Mouse (Mus musculus): ENCODE measurements around the gene Cxcl14.

Gene Cxcl14

GRCm38 (mm10) chr13:56252783-56253182 is 43.6 kb downstream of the Cxcl14 start:
- DNase-seq (ENCODE audit: inconsistent age in 2 of 2, low spot score in 1 of 2) = no peak

DNA sequence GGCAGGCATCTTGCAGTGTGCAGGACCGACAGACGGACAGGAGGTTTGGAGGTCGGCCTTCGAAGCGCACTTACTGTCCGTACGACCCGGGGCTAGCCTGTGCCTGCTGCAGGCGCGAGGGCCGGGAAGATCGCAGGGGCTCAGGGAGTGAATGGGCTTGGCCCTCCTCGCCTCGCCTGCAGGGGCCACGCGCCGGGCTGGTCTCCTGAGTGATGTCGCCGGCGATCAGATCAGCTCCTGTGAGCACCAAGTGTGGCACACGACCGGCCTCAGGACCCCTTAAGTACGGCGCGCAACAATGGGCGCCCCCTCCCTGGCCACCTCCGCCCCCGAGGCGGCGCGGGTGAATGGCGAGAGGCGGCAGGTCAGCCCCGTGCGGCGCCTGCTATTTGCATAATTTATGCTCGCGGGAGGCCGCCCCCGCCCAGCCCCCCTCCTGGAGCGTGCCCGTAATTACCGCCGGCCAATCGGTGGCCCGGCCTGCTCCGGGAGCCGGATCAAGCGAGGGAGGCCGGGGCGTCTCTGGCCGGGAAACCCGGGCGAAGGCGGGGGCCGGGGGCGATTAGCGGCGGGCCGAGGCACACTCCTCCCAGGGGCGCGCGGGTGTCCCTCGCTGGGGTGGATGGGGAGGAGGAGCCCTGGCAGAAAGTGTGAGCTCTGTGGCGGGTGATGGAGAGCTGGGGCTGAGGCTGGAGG is 44.3 kb downstream of the Cxcl14 start, which contains the start of gene Neurog1:
Gene Neurog1 (minus strand): TSS at position 240 of the 696 bp plus-strand sequence.
- no peak for DNase-seq (ENCODE audit: inconsistent age in 2 of 2, low spot score in 1 of 2)

DNA sequence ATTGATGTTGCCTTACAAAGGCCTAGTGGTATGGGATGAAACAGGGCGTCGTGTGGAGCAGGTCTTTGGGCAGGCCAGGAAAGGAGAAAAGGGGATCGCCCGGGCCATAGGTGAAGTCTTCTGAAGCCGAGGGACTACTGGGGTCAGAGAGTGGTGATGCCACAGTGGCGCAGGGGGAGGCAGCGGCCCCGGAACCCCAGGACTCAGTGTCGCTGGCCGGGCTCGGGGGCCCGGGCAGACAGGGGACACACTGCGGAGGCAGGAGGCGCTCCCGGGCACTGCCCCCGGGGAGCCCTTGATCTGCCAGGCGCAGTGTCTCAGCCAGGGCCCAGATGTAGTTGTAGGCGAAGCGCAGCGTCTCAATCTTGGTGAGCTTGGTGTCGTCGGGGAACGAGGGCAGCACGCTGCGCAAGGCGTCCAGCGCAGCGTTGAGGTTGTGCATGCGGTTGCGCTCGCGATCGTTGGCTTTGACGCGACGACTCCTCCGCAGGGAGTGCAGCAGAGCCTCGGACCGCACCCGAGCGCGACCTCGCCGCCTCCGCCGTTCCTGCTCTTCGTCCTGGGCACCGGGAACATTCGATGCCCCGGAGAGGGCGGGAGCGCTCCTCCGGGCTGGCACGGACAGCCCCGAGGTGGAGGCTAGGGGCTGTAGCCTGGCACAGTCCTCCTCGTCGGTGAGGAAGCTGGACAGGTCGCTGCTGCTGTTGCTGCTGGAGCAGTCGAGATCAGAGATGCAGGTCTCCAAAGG is 45.0 kb downstream of the Cxcl14 start:
- DNase-seq (ENCODE audit: inconsistent age in 2 of 2, low spot score in 1 of 2) = no peak

DNA sequence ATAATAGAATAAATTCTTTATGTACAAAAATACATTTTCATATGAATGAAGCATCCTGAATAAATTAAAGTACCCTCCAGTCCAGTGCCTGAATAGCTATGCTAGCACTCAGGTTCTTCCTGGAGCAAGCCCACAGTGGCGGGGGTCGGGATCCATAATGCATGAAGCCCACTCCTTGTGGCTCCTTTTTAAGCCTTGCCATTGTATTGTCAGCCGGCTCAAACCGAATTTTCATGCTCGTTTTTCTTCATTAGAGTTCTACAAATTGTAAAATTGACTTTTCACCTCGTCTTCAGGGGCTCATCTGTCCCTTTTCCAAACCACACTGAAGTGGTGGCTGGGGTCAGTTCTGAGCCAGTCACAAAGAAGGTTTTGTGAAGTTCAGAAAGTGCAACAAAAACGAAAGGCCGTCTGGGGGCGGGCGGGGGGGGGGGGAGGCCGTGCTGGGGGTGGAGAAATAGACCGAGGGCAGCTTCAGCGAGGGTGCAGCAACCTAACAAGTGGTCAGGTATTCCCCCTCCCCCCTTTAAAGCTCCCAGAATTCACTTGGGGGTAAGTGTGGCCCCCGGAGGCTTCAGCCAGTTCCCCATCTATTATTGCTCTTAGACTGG is 45.7 kb downstream of the Cxcl14 start:
- DNase-seq (ENCODE audit: inconsistent age in 2 of 2, low spot score in 1 of 2) = no peak

DNA sequence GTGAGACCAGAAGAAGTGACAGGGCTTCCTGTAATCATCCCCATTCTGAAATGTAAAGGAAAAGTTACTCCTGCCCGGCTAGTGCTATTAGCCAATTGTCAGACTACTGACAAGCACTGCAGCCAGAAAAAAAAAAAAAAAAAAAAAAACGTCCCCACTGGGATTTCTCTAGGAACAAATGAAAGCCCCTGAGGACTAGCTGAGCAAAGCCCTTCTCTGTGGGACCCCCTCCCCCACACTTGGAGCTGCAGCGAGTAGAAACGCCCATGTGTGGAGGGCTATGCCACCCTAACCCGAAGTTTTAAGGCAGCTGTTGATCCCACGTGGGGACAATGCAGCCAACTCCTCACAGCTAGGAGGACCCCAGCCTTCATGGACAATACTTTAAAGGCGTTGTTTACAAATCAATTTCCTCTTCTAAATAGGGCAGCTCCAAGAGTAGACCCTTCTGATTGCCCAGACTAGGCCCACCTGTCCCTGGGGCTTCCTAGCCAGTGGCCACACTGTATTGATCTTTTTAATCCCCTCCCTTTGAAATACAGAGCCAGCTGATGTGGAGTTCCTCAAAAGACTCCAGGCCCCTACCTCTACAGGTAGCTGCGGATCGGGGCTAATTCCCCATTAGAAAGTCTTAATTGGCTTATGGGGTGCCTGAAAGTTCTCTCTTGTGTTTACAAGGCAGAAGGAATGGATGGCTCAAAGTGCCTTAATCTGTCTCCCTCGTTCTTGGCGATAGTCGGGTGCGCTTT is 46.6 kb downstream of the Cxcl14 start:
- no peak for DNase-seq (ENCODE audit: inconsistent age in 2 of 2, low spot score in 1 of 2)

- no peak for DNase-seq (ENCODE audit: inconsistent age in 2 of 2, low spot score in 1 of 2)
These were observed 53.2 kb downstream of the Cxcl14 start for GRCm38 (mm10) chr13:56243104-56243503.

DNA sequence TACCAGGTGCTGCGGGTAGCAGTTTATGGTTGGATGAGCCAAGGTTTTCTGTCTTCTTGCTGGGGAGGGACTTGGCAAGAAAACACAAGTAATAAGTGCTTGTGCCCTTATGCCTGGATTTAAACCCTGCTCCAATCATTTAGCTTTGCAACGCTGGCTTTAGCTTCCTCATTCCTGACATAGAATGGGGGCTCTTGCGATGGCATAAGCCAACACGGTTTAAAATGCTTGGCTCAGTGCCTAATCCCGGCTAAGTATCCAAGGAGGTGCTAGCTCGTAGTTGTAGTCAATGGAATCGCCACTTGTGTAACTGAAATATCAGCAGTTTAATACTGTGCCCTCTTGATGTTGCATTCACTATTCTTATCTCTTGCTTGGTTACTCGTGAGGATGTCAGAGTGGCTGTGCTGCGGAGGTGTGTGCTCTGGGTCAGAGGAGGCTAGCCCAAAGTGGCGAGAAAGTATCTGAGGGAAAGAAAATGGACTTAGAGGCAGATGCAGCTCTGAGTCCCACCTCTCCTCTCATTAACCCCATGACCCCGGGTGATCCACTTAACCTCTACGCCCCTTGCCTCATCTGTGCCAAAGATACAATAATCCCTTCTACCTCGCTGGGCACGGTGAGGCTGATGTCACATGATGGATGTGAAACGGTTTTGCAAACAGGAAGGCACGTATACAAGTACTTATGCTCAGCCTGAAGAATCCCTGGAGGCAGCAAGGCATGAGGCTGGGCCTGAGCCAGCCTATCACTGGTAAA is 56.2 kb downstream of the Cxcl14 start:
- no peak for DNase-seq (ENCODE audit: inconsistent age in 2 of 2, low spot score in 1 of 2)
